Mouse (Mus musculus): ENCODE results near the gene Trp53rka. TPM values are rescaled to one million over a fixed set of nuclear protein-coding genes. Genes with fewer than 3 reads are reported as not detected.

Trp53rka gene
- total RNA-seq (2023): 1 to 10 TPM; 6.6 to 7.0 TPM

DNA sequence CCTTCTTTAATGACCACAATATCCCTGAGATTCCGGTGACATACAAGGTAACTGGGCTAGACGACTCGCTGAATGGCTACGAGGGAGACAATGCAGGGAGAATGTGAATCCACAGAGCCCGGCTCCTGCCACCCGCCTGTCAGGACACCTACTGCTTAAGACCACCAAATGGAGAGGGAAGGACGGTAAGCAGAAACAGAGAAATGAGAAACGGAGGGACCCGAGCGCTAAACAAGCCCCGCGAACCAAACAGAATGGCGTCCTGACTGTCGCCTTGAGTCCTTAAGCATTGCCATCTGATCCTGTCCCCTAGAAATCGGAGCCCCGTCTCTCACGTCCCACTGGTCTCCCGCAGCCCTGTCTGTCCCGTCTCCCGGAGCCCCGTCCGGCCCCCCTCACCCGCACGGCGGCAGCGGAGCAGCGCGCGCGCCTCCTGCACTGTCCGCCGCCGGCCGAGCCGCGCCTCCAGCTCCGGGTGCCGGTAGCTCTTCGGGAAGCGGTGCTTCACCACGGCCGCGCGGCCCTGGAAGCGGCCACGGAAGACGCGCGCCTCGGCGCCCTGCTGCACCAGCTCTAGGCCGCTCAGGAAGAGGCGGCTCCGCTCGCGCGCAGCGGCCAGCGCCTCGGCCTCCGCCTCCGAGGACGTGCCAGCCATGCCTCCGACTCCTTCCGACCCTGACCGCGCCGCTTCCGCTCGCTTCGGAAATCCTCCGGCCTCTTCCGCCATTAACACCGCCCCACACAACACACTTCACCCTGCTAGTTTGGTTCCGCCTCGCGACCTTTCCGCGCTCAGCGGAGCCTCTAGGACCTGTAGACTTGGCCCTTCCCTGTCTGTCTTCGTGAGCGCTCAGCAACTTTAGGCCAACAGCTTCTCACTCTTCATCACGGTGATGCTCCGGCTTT lies at the start of gene Trp53rka:
Trp53rka (minus strand) TSS at position 677 of the 906 bp plus-strand sequence.

DNA sequence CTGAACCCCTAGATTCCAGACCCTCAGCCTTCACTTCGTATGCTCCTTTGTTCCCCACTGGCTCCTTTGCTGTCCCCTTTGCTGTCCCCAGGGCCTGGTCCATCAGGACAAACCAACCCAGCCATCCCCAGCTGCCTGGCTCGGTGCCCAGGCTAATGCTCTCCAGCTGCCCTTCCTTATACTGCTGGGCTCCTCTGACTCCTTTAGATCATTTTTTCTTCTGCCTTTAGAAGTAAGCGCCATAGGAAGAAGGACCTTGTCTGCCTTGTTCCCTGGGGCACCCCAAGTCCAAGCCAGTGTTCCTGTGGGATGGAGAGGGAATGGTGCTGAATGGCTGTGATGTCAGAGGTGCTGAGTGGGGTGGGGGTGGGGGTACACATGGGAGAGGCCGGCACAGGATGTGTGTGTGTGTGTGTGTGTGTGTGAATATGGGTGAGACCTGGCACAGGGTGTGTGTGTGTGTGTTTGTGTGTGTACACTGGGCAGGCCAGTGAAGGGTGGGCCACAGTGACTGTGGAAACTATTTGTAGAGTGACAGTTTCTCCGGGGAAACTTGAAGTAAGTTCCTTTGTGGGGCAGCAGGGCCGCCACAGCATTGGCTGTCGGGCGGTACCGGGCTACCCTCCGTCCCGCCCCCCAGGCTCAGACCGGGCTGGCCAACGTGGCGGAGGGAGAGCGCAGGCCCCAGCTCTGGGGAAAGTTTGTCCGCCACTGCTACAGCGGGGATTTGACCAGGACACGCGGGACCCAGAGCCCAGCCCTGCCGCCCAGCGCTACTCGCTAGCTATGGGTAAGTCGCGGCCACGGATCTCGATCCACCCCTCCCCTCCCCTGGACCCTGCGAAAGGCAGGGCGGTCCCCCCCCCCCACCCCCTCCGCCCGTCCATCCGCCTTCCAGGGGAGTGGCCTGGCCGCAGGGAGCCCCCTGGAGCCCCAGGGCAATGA lies 10.4 kb upstream of the Trp53rka start, which contains the start of gene Slc2a10:
Slc2a10 (plus strand) TSS at position 529 of the 945 bp plus-strand sequence.

GRCm38 (mm10) chr2:165473003-165473402 lies 20.1 kb downstream of the Trp53rka start, which contains the start of gene Slc13a3:
Gene Slc13a3, minus strand, starts transcription at chr2:165473230.

Other genes with a start within 250 kb of the Trp53rka start
- gene Slc35c2, start 205.5 kb downstream of the Trp53rka start, total RNA-seq (2023): 10 to 100 TPM; 84.7 to 87.3 TPM
- 10 to 100 TPM; 66.2 to 67.8 TPM for gene Elmo2, start 166.8 kb downstream of the Trp53rka start, total RNA-seq (2023)
- gene Zfp663, start 124.6 kb downstream of the Trp53rka start, total RNA-seq (2023): not detected
- gene Zfp334, start 105.1 kb downstream of the Trp53rka start, total RNA-seq (2023): not detected
- gene Ocstamp, start 92.9 kb downstream of the Trp53rka start, total RNA-seq (2023): not detected
- under 1 TPM; 0.64 to 0.82 TPM for gene Slc13a3, start 20.1 kb downstream of the Trp53rka start, total RNA-seq (2023)
- gene Slc2a10, start 10.5 kb upstream of the Trp53rka start, total RNA-seq (2023): not detected
- under 1 TPM in 1 of 2 experiments, not detected in 1; 0.81 TPM for gene Eya2, start 101.7 kb upstream of the Trp53rka start, total RNA-seq (2023)